Mouse (Mus musculus) neural tube, embryonic 12.5 days (tissue): ENCODE measurements around the gene Tnfrsf1b. TPM values are rescaled to one million over a fixed set of nuclear protein-coding genes. Genes with fewer than 3 reads are reported as not detected.

ENCODE experiments used
- ATAC-seq: fragments of 200-750 bp; cut with Nextera tagmentation; 2 replicates; pipeline ENCODE4 v1.8.0; 2017; ENCODE audit warnings: low read depth, mild to moderate bottlenecking, moderate TSS enrichment, moderate library complexity; ENCODE audit not compliant: low FRiP score
- H3K27ac ChIP-seq: fragments of 300-500 bp; sonication (generic); 2 replicates; pipeline ENCODE4 v1.5.1; 2016
- H3K27me3 ChIP-seq: fragments of 300-500 bp; sonication (generic); replicated peaks from 2 replicates; pipeline ENCODE4 v1.6.1; 2016; ENCODE audit warnings: mild to moderate bottlenecking
- H3K36me3 ChIP-seq: fragments of 300-500 bp; sonication (generic); 2 replicates; pipeline ENCODE4 v1.6.1; 2016; ENCODE audit warnings: mild to moderate bottlenecking
- H3K4me1 ChIP-seq: fragments of 300-500 bp; sonication (generic); 2 replicates; pipeline ENCODE4 v1.6.1; 2016
- H3K4me2 ChIP-seq: fragments of 300-500 bp; sonication (generic); replicated peaks from 2 replicates; pipeline ENCODE4 v1.6.1; 2016; ENCODE audit warnings: mild to moderate bottlenecking
- H3K4me3 ChIP-seq: fragments of 300-500 bp; sonication (generic); 2 replicates; pipeline ENCODE4 v1.5.1; 2016
- H3K9ac ChIP-seq: fragments of 300-500 bp; sonication (generic); 2 replicates; pipeline ENCODE4 v1.6.1; 2016; ENCODE audit warnings: mild to moderate bottlenecking
- H3K9me3 ChIP-seq: fragments of 300-500 bp; sonication (generic); 2 replicates; pipeline ENCODE4 v1.6.1; 2016; ENCODE audit warnings: mild to moderate bottlenecking
- WGBS: fragments of 180-500 bp; shearing (Covaris S2); methylation state at CpG from one replicate; pipeline ENCODE4 v1.1.7; 2016; 5-methylcytosine and 5-hydroxymethylcytosine counted together
- polyA plus RNA-seq: library from polyadenylated mRNA; unstranded; fragments of >200 nt; fragmentation: Nextera tagmentation; extraction: Ambion mirVana; gene quantifications from 2 replicates; pipeline ENCODE4 v1.2.1, GENCODE M21; 2016

The Tnfrsf1b gene
- polyA plus RNA-seq, 1 experiment from 2014 or later: 2.9 TPM

- Histone ChIP-seq H3K9ac (no peak overlapping the region), H3K9me3 (no peaks in the 10 kb centered on the region), H3K4me3 (no peak overlapping the region), H3K4me2 (no peak overlapping the region), H3K4me1 (no peaks in the 10 kb centered on the region), H3K27ac (no peak overlapping the region), H3K27me3 (no peaks in the 10 kb centered on the region), H3K36me3 (no peaks in the 10 kb centered on the region)
- no peak for ATAC-seq
- WGBS: 92% methylated on average over 5 of the region's 5 CpGs
Observed at GRCm38 (mm10) chr4:145229524-145230163, 17.0 kb downstream of the Tnfrsf1b start.

GRCm38 (mm10) chr4:145229051-145229450 is 17.6 kb downstream of the Tnfrsf1b start:
- H3K27me3 ChIP-seq: no peaks in the 10 kb centered on the region
- no peaks in the 10 kb centered on the region for H3K4me1 ChIP-seq
- no peak overlapping the region for H3K9ac ChIP-seq
- no peaks in the 10 kb centered on the region for H3K36me3 ChIP-seq
- no peaks in the 10 kb centered on the region for H3K9me3 ChIP-seq
- ATAC-seq: no peak
- no peak overlapping the region for H3K27ac ChIP-seq
- no peak overlapping the region for H3K4me2 ChIP-seq
- 96% methylated on average over 6 of the region's 6 CpGs for WGBS
- no peak overlapping the region for H3K4me3 ChIP-seq

GRCm38 (mm10) chr4:145224613-145225012 is 22.1 kb downstream of the Tnfrsf1b start:
- Histone ChIP-seq H3K36me3 (no peaks in the 10 kb centered on the region), H3K27me3 (no peaks in the 10 kb centered on the region), H3K9ac (no peak overlapping the region), H3K9me3 (no peaks in the 10 kb centered on the region), H3K4me3 (no peak overlapping the region), H3K4me1 (no peaks in the 10 kb centered on the region), H3K4me2 (no peak overlapping the region), H3K27ac (no peak overlapping the region)
- WGBS: 94% methylated on average over 4 of the region's 4 CpGs
- ATAC-seq: no peak

GRCm38 (mm10) chr4:145222064-145222463 is 24.6 kb downstream of the Tnfrsf1b start:
- Histone ChIP-seq H3K9me3 (no peaks in the 10 kb centered on the region), H3K27me3 (no peaks in the 10 kb centered on the region), H3K4me1 (no peaks in the 10 kb centered on the region), H3K36me3 (no peaks in the 10 kb centered on the region), H3K9ac (no peak overlapping the region), H3K4me2 (no peak overlapping the region), H3K27ac (no peak overlapping the region), H3K4me3 (no peak overlapping the region)
- no peak for ATAC-seq
- WGBS: 78% methylated on average over 8 of the region's 8 CpGs

- no peaks in the 10 kb centered on the region for H3K27me3 ChIP-seq
- no peak overlapping the region for H3K4me3 ChIP-seq
- H3K27ac ChIP-seq: no peak overlapping the region
- 74% methylated on average over 2 of the region's 2 CpGs for WGBS
- no peaks in the 10 kb centered on the region for H3K4me1 ChIP-seq
- H3K36me3 ChIP-seq: no peaks in the 10 kb centered on the region
- no peak for ATAC-seq
- no peaks in the 10 kb centered on the region for H3K9me3 ChIP-seq
- no peak overlapping the region for H3K4me2 ChIP-seq
- H3K9ac ChIP-seq: no peak overlapping the region
Observed at GRCm38 (mm10) chr4:145221379-145221778, 25.3 kb downstream of the Tnfrsf1b start.

- ATAC-seq: no peak
- no peak overlapping the region for H3K9ac ChIP-seq
- H3K27ac ChIP-seq: no peak overlapping the region
- H3K4me1 ChIP-seq: peaks cover 2% of the 10 kb centered on the region; the same call in 1 of the 2 replicates
- H3K4me3 ChIP-seq: no peak overlapping the region
- no peaks in the 10 kb centered on the region for H3K36me3 ChIP-seq
- no peak overlapping the region for H3K4me2 ChIP-seq
- no peaks in the 10 kb centered on the region for H3K9me3 ChIP-seq
- 85% methylated on average over 1 of the region's 1 CpGs for WGBS
- no peaks in the 10 kb centered on the region for H3K27me3 ChIP-seq
Observed at GRCm38 (mm10) chr4:145220001-145220400, 26.7 kb downstream of the Tnfrsf1b start.

GRCm38 (mm10) chr4:145219240-145219985 is 27.3 kb downstream of the Tnfrsf1b start:
- no peak overlapping the region for H3K4me3 ChIP-seq
- H3K9ac ChIP-seq: no peak overlapping the region
- no peaks in the 10 kb centered on the region for H3K27me3 ChIP-seq
- H3K27ac ChIP-seq: no peak overlapping the region
- no peaks in the 10 kb centered on the region for H3K36me3 ChIP-seq
- peaks cover 3% of the 10 kb centered on the region; the same call in 1 of the 2 replicates for H3K4me1 ChIP-seq
- WGBS: 67% methylated on average over 15 of the region's 15 CpGs
- no peak for ATAC-seq
- H3K4me2 ChIP-seq: no peak overlapping the region
- no peaks in the 10 kb centered on the region for H3K9me3 ChIP-seq

GRCm38 (mm10) chr4:145217837-145218236 is 28.8 kb downstream of the Tnfrsf1b start:
- Histone ChIP-seq H3K27me3 (no peaks in the 10 kb centered on the region), H3K4me3 (no peak overlapping the region), H3K4me1 (peaks cover 3% of the 10 kb centered on the region; the same call in 1 of the 2 replicates), H3K27ac (no peak overlapping the region), H3K9me3 (no peaks in the 10 kb centered on the region), H3K4me2 (no peak overlapping the region), H3K9ac (no peak overlapping the region), H3K36me3 (no peaks in the 10 kb centered on the region)
- 78% methylated on average over 5 of the region's 5 CpGs for WGBS
- no peak for ATAC-seq

- no peaks in the 10 kb centered on the region for H3K36me3 ChIP-seq
- H3K27me3 ChIP-seq: no peaks in the 10 kb centered on the region
- H3K27ac ChIP-seq: no peak overlapping the region
- no peak overlapping the region for H3K9ac ChIP-seq
- no peaks in the 10 kb centered on the region for H3K9me3 ChIP-seq
- H3K4me1 ChIP-seq: peaks cover 3% of the 10 kb centered on the region; the same call in 1 of the 2 replicates
- H3K4me2 ChIP-seq: no peak overlapping the region
- WGBS: 69% methylated on average over 6 of the region's 6 CpGs
- no peak for ATAC-seq
- no peak overlapping the region for H3K4me3 ChIP-seq
Observed at GRCm38 (mm10) chr4:145217046-145217445, 29.6 kb downstream of the Tnfrsf1b start.

GRCm38 (mm10) chr4:145215396-145215795 is 31.3 kb downstream of the Tnfrsf1b start:
- WGBS: 82% methylated on average over 2 of the region's 2 CpGs
- no peak overlapping the region for H3K4me2 ChIP-seq

GRCm38 (mm10) chr4:145214786-145215174 is 31.9 kb downstream of the Tnfrsf1b start:
- peak; percentile 59 for ATAC-seq
- WGBS: 41% methylated on average over 6 of the region's 6 CpGs
- Histone ChIP-seq H3K36me3 (no peaks in the 10 kb centered on the region), H3K9ac (no peak overlapping the region), H3K4me3 (no peak overlapping the region), H3K27ac (no peak overlapping the region), H3K9me3 (no peaks in the 10 kb centered on the region), H3K27me3 (no peaks in the 10 kb centered on the region), H3K4me1 (peaks cover 3% of the 10 kb centered on the region; the same call in 1 of the 2 replicates), H3K4me2 (no peak overlapping the region)

More at GRCm38 (mm10) chr4:145215396-145215795, 31.3 kb downstream of the Tnfrsf1b start:
- Histone ChIP-seq H3K4me1 (peaks cover 3% of the 10 kb centered on the region; the same call in 1 of the 2 replicates), H3K9ac (no peak overlapping the region), H3K27ac (no peak overlapping the region), H3K9me3 (no peaks in the 10 kb centered on the region), H3K4me3 (no peak overlapping the region), H3K27me3 (no peaks in the 10 kb centered on the region), H3K36me3 (no peaks in the 10 kb centered on the region)
- ATAC-seq: no peak

GRCm38 (mm10) chr4:145213999-145214785 is 32.5 kb downstream of the Tnfrsf1b start:
- no peak overlapping the region for H3K4me3 ChIP-seq
- ATAC-seq: peak; percentile 91

More at GRCm38 (mm10) chr4:145213999-145214785, 32.5 kb downstream of the Tnfrsf1b start:
- Histone ChIP-seq H3K9ac (no peak overlapping the region), H3K9me3 (no peaks in the 10 kb centered on the region), H3K27ac (no peak overlapping the region), H3K4me2 (no peak overlapping the region), H3K27me3 (no peaks in the 10 kb centered on the region), H3K36me3 (no peaks in the 10 kb centered on the region), H3K4me1 (peaks cover 3% of the 10 kb centered on the region; the same call in 1 of the 2 replicates)
- 34% methylated on average over 8 of the region's 8 CpGs for WGBS
